Mouse (Mus musculus): ENCODE data around the gene Ttll11. TPM values are rescaled to one million over a fixed set of nuclear protein-coding genes. Genes with fewer than 3 reads are reported as not detected.

The Ttll11 gene
- total RNA-seq, 1 experiment from 2014 or later, result 0.55 TPM

GRCm38 (mm10) chr2:35972259-35973001 lies 7.3 kb downstream of the Ttll11 start:
- ATAC-seq (replicated peaks; ENCODE audit: low read depth, poor library complexity, severe bottlenecking), result no peak

GRCm38 (mm10) chr2:35965883-35966513 lies 13.7 kb downstream of the Ttll11 start:
- ATAC-seq (replicated peaks; ENCODE audit: low read depth, poor library complexity, severe bottlenecking), result no peak

GRCm38 (mm10) chr2:35963280-35963679 lies 16.4 kb downstream of the Ttll11 start:
- ATAC-seq (replicated peaks; ENCODE audit: low read depth, poor library complexity, severe bottlenecking), result no peak

- ATAC-seq (replicated peaks; ENCODE audit: low read depth, poor library complexity, severe bottlenecking), result no peak
Observed at GRCm38 (mm10) chr2:35961593-35962127, 18.1 kb downstream of the Ttll11 start.

GRCm38 (mm10) chr2:35957471-35958140 lies 22.1 kb downstream of the Ttll11 start:
- ATAC-seq (replicated peaks; ENCODE audit: low read depth, poor library complexity, severe bottlenecking), result no peak

GRCm38 (mm10) chr2:35955211-35955610 lies 24.5 kb downstream of the Ttll11 start:
- ATAC-seq (replicated peaks; ENCODE audit: low read depth, poor library complexity, severe bottlenecking), result no peak

GRCm38 (mm10) chr2:35952187-35952958 lies 27.3 kb downstream of the Ttll11 start:
- ATAC-seq (replicated peaks; ENCODE audit: low read depth, poor library complexity, severe bottlenecking), result no peak

GRCm38 (mm10) chr2:35944896-35945295 lies 34.8 kb downstream of the Ttll11 start:
- no peak for ATAC-seq (replicated peaks; ENCODE audit: low read depth, poor library complexity, severe bottlenecking)

GRCm38 (mm10) chr2:35942960-35943359 lies 36.8 kb downstream of the Ttll11 start:
- ATAC-seq (replicated peaks; ENCODE audit: low read depth, poor library complexity, severe bottlenecking), result peak; percentile 45; the same call in 1 of the 2 replicates

- 0 out of 2 replicates have a peak, but pooled peaks have one; percentile 45 for ATAC-seq (replicated peaks; ENCODE audit: low read depth, poor library complexity, severe bottlenecking)
Observed at GRCm38 (mm10) chr2:35935045-35935444, 44.7 kb downstream of the Ttll11 start.

- ATAC-seq (replicated peaks; ENCODE audit: low read depth, poor library complexity, severe bottlenecking), result no peak
Observed at GRCm38 (mm10) chr2:35933116-35933515, 46.6 kb downstream of the Ttll11 start.

- no peak for ATAC-seq (replicated peaks; ENCODE audit: low read depth, poor library complexity, severe bottlenecking)
Observed at GRCm38 (mm10) chr2:35931619-35932018, 48.1 kb downstream of the Ttll11 start.

GRCm38 (mm10) chr2:35930498-35931149 lies 49.1 kb downstream of the Ttll11 start:
- peak; percentile 72 for ATAC-seq (replicated peaks; ENCODE audit: low read depth, poor library complexity, severe bottlenecking)

- no peak for ATAC-seq (replicated peaks; ENCODE audit: low read depth, poor library complexity, severe bottlenecking)
Observed at GRCm38 (mm10) chr2:35928133-35928532, 51.6 kb downstream of the Ttll11 start.

GRCm38 (mm10) chr2:35924947-35925346 lies 54.8 kb downstream of the Ttll11 start:
- ATAC-seq (replicated peaks; ENCODE audit: low read depth, poor library complexity, severe bottlenecking), result no peak

GRCm38 (mm10) chr2:35922956-35923355 lies 56.8 kb downstream of the Ttll11 start:
- no peak for ATAC-seq (replicated peaks; ENCODE audit: low read depth, poor library complexity, severe bottlenecking)

- no peak for ATAC-seq (replicated peaks; ENCODE audit: low read depth, poor library complexity, severe bottlenecking)
Observed at GRCm38 (mm10) chr2:35912090-35912489, 67.6 kb downstream of the Ttll11 start.

GRCm38 (mm10) chr2:35911675-35912074 lies 68.0 kb downstream of the Ttll11 start:
- no peak for ATAC-seq (replicated peaks; ENCODE audit: low read depth, poor library complexity, severe bottlenecking)

- no peak for ATAC-seq (replicated peaks; ENCODE audit: low read depth, poor library complexity, severe bottlenecking)
Observed at GRCm38 (mm10) chr2:35910740-35911139, 69.0 kb downstream of the Ttll11 start.

- no peak for ATAC-seq (replicated peaks; ENCODE audit: low read depth, poor library complexity, severe bottlenecking)
Observed at GRCm38 (mm10) chr2:35909353-35909752, 70.4 kb downstream of the Ttll11 start.

Measured in common myeloid progenitor, adult 5-6 weeks (primary cell).